ENCODE assay signal across 8 mouse cellular contexts in genomic region chr12:22156467-22157037, GRCm38 (mm10).
A peak's percentile ranks its signal among the peaks of the same experiment; 100 is the strongest.
DNase-seq lines count a peak whose midpoint lies in the region; ATAC-seq and TF ChIP-seq lines count a peak whose summit lies in the region.
"Not testable (repeated sequence)": the region's sequence is repeated elsewhere in the genome, so short reads cannot be mapped to it uniquely, and the experiment has no call there.

No protein-coding gene starts in this region.

- not testable (repeated sequence) for TF ChIP-seq EP300 in liver, postnatal 0 days (IDR thresholded peaks at IDR 0.05; ENCODE audit: low read depth)

- not testable (repeated sequence) for H3K4me2 ChIP-seq in hindbrain, embryonic 11.5 days (replicated peaks; ENCODE audit: low read depth, low read length); liver, postnatal 0 days (ENCODE audit: low read depth, low read length); neural tube, embryonic 11.5 days (ENCODE audit: low read depth)

- not testable (repeated sequence) for H3K4me1 ChIP-seq in hindbrain, embryonic 11.5 days (replicated peaks; ENCODE audit: control insufficient read depth, insufficient read depth, low read length); liver, postnatal 0 days (ENCODE audit: insufficient read depth); neural tube, embryonic 11.5 days (ENCODE audit: control insufficient read depth, insufficient read depth, low read length)

- H3K36me3 ChIP-seq in hindbrain, embryonic 11.5 days (ENCODE audit: control insufficient read depth, insufficient read depth, low read length); liver, postnatal 0 days (replicated peaks; ENCODE audit: insufficient read depth, low read length); neural tube, embryonic 11.5 days (ENCODE audit: control insufficient read depth, insufficient read depth, low read length): not testable (repeated sequence)

- H3K27ac ChIP-seq in hindbrain, embryonic 11.5 days (ENCODE audit: low read depth, low read length); liver, postnatal 0 days (ENCODE audit: low read depth); neural tube, embryonic 11.5 days (ENCODE audit: low read depth, low read length): not testable (repeated sequence)

- DNase-seq in R1 (ENCODE audit: low read depth, low spot score): peak; percentile 77
- DNase-seq in embryo, embryonic 10 days (ENCODE audit: low spot score): peak; percentile 23
- peak; percentile 20 for DNase-seq in gastrocnemius, postnatal 14 days
- peak; percentile 2 for DNase-seq in hindbrain, embryonic 11.5 days (ENCODE audit: low spot score)
- DNase-seq in kidney, postnatal 4 days: peak; percentile 55 to 65
- DNase-seq in liver, postnatal 0 days: peak; percentile 5
- DNase-seq in neural tube, embryonic 11.5 days (ENCODE audit: low spot score): peak; percentile 9
- peak; percentile 53 for DNase-seq in testis, postnatal 10 days (ENCODE audit: low spot score)

- not testable (repeated sequence) for H3K9ac ChIP-seq in hindbrain, embryonic 11.5 days (ENCODE audit: low read depth, low read length); liver, postnatal 0 days (replicated peaks); neural tube, embryonic 11.5 days (ENCODE audit: low read length)

- ATAC-seq in hindbrain, embryonic 11.5 days (ENCODE audit: low FRiP score); liver, postnatal 0 days; neural tube, embryonic 11.5 days (ENCODE audit: insufficient read depth, low FRiP score, low TSS enrichment): not testable (repeated sequence)

- WGBS in hindbrain, embryonic 11.5 days: 7% methylated on average over 18 of the region's 47 CpGs
- WGBS in liver, postnatal 0 days (ENCODE audit: insufficient replicate concordance): 12% methylated on average over 10 of the region's 47 CpGs
- WGBS in neural tube, embryonic 11.5 days: 7% methylated on average over 22 of the region's 47 CpGs

- not testable (repeated sequence) for H3K9me3 ChIP-seq in hindbrain, embryonic 11.5 days (ENCODE audit: control insufficient read depth, low read length); liver, postnatal 0 days (ENCODE audit: low read length); neural tube, embryonic 11.5 days (ENCODE audit: control insufficient read depth, low read length)

- intact Hi-C loops in gastrocnemius, postnatal 14 days (cut with DNase I; ENCODE audit: low total_unique reads): not testable (repeated sequence)

- H3K27me3 ChIP-seq in hindbrain, embryonic 11.5 days (ENCODE audit: control insufficient read depth, insufficient read depth, low read length); liver, postnatal 0 days (ENCODE audit: insufficient read depth, low read length); neural tube, embryonic 11.5 days (ENCODE audit: control insufficient read depth, insufficient read depth, low read length): not testable (repeated sequence)

- TF ChIP-seq CTCF in liver, postnatal 0 days (IDR thresholded peaks at IDR 0.05; ENCODE audit: low read depth): not testable (repeated sequence)

- H3K4me3 ChIP-seq in hindbrain, embryonic 11.5 days (ENCODE audit: low read depth, low read length); liver, postnatal 0 days (ENCODE audit: low read depth, low read length): not testable (repeated sequence)
- 0 out of 2 replicates have a peak overlapping the region, but pooled peaks have one; percentile 12 for H3K4me3 ChIP-seq in neural tube, embryonic 11.5 days (ENCODE audit: low read depth, low read length)

Comparison
In these comparisons a context has a peak if more than half of its experiments do, and no peak if none do; other contexts are left out.
1. DNase-seq: peak in every context shown above with its lines; median percentile 77 in R1; 60 in kidney, postnatal 4 days; 53 in testis, postnatal 10 days; 23 in embryo, embryonic 10 days; 20 in gastrocnemius, postnatal 14 days; 9 in neural tube, embryonic 11.5 days; 5 in liver, postnatal 0 days; 2 in hindbrain, embryonic 11.5 days.